Mouse (Mus musculus) MEL (cell line): ENCODE data around the gene Adam12.

Experiments used
- CHD2 ChIP-seq: IDR thresholded peaks from 2 replicates; pipeline ENCODE4 v1.6.1; 2011; ENCODE audit warnings: low read length, improper control_type of control experiment
- CTCF ChIP-seq, 3 experiments: IDR thresholded peaks in 2 of 3; conservative IDR thresholded peaks in 1 of 3; 2 replicates each; pipeline ENCODE4 v1.5.1; 2011 to 2012; ENCODE audit warnings: low read length in 3 of 3, low read depth in 2 of 3, mild to moderate bottlenecking in 2 of 3, improper control_type of control experiment in 1 of 3, inconsistent platforms in 1 of 3, mixed read lengths in 1 of 3, moderate library complexity in 1 of 3; ENCODE audit not compliant: control insufficient read depth in 1 of 3, insufficient read depth in 1 of 3, poor library complexity in 1 of 3, severe bottlenecking in 1 of 3
- GATA1 ChIP-seq: IDR thresholded peaks from 2 replicates; pipeline ENCODE4 v1.6.1; 2011; ENCODE audit warnings: low read depth, low read length, improper control_type of control experiment
- POLR2A ChIP-seq, 2 experiments: IDR thresholded peaks; 2 replicates each; pipeline ENCODE4 v1.6.1; 2011 to 2012; ENCODE audit warnings: low read length in 2 of 2, mild to moderate bottlenecking in 2 of 2, control low read depth in 1 of 2, improper control_type of control experiment in 1 of 2, low read depth in 1 of 2, moderate library complexity in 1 of 2; ENCODE audit not compliant: control insufficient read depth in 1 of 2, insufficient read depth in 1 of 2, poor library complexity in 1 of 2
- TCF12 ChIP-seq: IDR thresholded peaks from 2 replicates; pipeline ENCODE4 v1.6.1; 2014; ENCODE audit warnings: low read depth, mild to moderate bottlenecking, inconsistent platforms, low read length, improper control_type of control experiment, moderate library complexity
- ZKSCAN1 ChIP-seq: IDR thresholded peaks from 2 replicates; pipeline ENCODE4 v1.6.1; 2012; ENCODE audit warnings: low read depth, mild to moderate bottlenecking, inconsistent platforms, low read length, improper control_type of control experiment, moderate library complexity
- ZNF384 ChIP-seq: IDR thresholded peaks from 2 replicates; pipeline ENCODE4 v1.6.1; 2012; ENCODE audit warnings: low read depth, mild to moderate bottlenecking, inconsistent platforms, low read length, improper control_type of control experiment

- TF ChIP-seq GATA1 = no peak
- TF ChIP-seq CTCF (IDR thresholded peaks at IDR 0.05 in 2 of 3, conservative IDR thresholded peaks at IDR 0.05 in 1 of 3; ENCODE audit: control insufficient read depth in 1 of 3, insufficient read depth in 1 of 3, low read depth in 2 of 3, low read length in 3 of 3, poor library complexity in 1 of 3, severe bottlenecking in 1 of 3) = no peak
- no peak for TF ChIP-seq POLR2A (IDR thresholded peaks at IDR 0.05; ENCODE audit: control insufficient read depth in 1 of 2, insufficient read depth in 1 of 2, low read depth in 1 of 2, low read length in 2 of 2, poor library complexity in 1 of 2)
- TF ChIP-seq TCF12 = no peak
- TF ChIP-seq ZKSCAN1 = no peak
- TF ChIP-seq CHD2 = no peak
- no peak for TF ChIP-seq ZNF384
These were observed 188.4 kb downstream of the Adam12 start for GRCm38 (mm10) chr7:134043576-134043975.
